Mouse (Mus musculus): ENCODE data around the gene Tnni1. TPM values are rescaled to one million over a fixed set of nuclear protein-coding genes. Genes with fewer than 3 reads are reported as not detected.

Gene Tnni1
- polyA plus RNA-seq, 1 experiment from 2014 or later, result 297 TPM

DNA sequence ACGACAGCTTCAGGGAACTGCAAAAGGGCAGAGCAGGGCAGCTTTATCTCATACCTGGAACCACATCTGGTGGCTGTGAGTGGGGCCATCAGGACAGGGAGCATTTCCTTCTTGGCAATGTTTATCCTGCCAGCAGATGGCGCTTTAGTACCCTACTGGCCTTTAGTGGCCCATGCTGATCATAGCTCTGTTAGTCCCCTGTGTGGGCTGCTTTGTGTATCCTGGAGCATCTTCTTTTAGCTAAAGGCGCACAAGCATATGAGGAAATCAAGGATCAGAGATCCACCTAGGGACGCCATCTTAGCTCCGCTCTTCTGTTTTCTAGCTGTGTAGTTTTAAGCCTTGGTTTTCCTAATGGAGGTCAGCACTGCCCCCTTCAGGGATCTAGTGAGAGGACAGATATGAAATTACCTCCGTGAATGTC lies 67.9 kb downstream of the Tnni1 start:
- no peaks in the 10 kb centered on the region for H3K36me3 ChIP-seq
- H3K4me2 ChIP-seq (replicated peaks), result no peak overlapping the region
- H3K4me1 ChIP-seq, result 0 out of 2 replicates have a peak, but pooled peaks cover 4% of the 10 kb centered on the region
- H3K27me3 ChIP-seq, result no peaks in the 10 kb centered on the region
- no peaks in the 10 kb centered on the region for H3K9me3 ChIP-seq (replicated peaks)
- ATAC-seq (ENCODE audit: insufficient number of reproducible peaks, low FRiP score, low TSS enrichment, low read depth), result no peak
- no peak overlapping the region for H3K9ac ChIP-seq
- H3K27ac ChIP-seq (replicated peaks), result no peak overlapping the region
- WGBS, result 29% methylated on average over 6 of the region's 6 CpGs
- no peak overlapping the region for H3K4me3 ChIP-seq (replicated peaks)

DNA sequence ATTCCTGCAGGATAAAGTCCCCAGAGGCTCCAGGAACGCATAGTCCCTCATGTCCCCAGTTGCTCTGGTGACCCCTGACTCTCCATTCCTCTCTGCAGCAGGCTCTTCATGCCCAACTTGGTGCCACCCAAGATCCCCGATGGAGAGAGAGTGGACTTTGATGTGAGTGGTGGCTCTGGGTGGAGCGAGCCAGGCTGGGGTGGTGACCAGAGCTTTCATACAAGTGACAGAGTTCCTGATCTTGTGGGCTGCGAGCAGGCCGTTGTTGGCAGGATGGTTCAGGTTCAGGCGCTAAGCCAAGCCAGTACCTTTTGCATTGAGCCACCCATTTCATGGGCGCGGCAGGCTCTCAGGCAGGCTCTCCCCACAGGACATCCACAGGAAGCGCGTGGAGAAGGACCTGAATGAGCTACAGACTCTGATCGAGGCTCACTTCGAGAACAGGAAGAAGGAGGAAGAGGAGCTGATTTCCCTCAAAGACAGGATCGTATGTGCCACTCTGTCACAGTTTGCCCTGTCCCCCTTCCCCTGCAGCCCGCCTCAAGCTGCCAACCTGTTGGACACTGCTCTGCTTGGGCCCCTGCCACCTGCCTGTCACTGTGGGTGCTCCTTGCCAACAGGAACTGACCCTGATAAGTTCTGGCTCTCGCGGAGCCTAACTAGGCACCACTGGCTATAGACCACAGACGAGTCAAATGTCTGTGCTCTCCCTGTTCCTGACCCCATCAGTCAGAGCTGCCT lies 68.5 kb downstream of the Tnni1 start:
- no peak for ATAC-seq (ENCODE audit: insufficient number of reproducible peaks, low FRiP score, low TSS enrichment, low read depth)
- WGBS, result 81% methylated on average over 17 of the region's 17 CpGs
- 0 out of 2 replicates have a peak, but pooled peaks cover 4% of the 10 kb centered on the region for H3K4me1 ChIP-seq
- no peak overlapping the region for H3K27ac ChIP-seq (replicated peaks)
- H3K4me2 ChIP-seq (replicated peaks), result no peak overlapping the region
- no peak overlapping the region for H3K4me3 ChIP-seq (replicated peaks)
- H3K9ac ChIP-seq, result no peak overlapping the region
- H3K9me3 ChIP-seq (replicated peaks), result no peaks in the 10 kb centered on the region
- H3K27me3 ChIP-seq, result no peaks in the 10 kb centered on the region
- no peaks in the 10 kb centered on the region for H3K36me3 ChIP-seq

- no peaks in the 10 kb centered on the region for H3K9me3 ChIP-seq (replicated peaks)
- no peak overlapping the region for H3K4me2 ChIP-seq (replicated peaks)
- no peaks in the 10 kb centered on the region for H3K4me1 ChIP-seq
- H3K27ac ChIP-seq (replicated peaks), result no peak overlapping the region
- no peaks in the 10 kb centered on the region for H3K27me3 ChIP-seq
- no peak for ATAC-seq (ENCODE audit: insufficient number of reproducible peaks, low FRiP score, low TSS enrichment, low read depth)
- H3K4me3 ChIP-seq (replicated peaks), result no peak overlapping the region
- WGBS, result 71% methylated on average over 12 of the region's 12 CpGs
- H3K9ac ChIP-seq, result no peak overlapping the region
- H3K36me3 ChIP-seq, result no peaks in the 10 kb centered on the region
Observed at GRCm38 (mm10) chr1:135850722-135851512, 71.7 kb downstream of the Tnni1 start.

DNA sequence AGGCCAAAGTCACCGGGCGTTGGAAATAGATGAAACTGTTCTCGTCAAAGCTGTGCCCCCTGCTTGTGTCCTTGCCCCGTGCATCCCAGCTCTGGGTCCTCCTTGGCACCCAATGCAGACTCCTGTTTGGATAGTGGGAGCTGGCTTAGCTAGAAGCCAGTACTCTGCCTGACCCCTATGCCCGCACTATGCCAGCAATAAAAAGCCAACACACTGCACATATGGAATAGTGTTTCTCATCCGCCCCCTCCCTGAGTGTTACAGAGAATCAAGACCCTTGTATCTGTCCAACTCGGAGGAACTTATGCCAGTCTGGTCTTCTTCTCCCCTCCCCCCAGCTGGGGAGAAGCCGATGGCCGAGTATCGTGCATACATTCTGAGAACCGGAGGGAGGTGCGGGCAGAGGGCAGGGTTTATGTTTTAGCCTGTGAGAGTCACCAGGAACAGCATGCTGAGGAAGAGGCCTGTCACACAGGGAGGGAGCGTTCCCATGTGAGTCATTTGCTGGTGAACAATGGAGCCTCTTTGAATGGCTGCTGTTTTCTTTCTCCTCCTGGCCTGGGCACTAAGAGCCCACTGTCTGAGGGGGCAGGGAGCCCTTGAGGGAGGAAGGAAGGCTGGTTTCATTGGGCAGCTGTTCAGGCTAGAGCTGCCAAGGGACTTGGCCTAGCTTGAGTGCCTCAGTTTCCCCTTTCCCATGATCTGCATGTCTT lies 73.0 kb downstream of the Tnni1 start:
- no peak overlapping the region for H3K4me2 ChIP-seq (replicated peaks)
- H3K9me3 ChIP-seq (replicated peaks), result no peaks in the 10 kb centered on the region
- WGBS, result 49% methylated on average over 13 of the region's 13 CpGs
- no peak overlapping the region for H3K27ac ChIP-seq (replicated peaks)
- no peak overlapping the region for H3K9ac ChIP-seq
- no peaks in the 10 kb centered on the region for H3K4me1 ChIP-seq
- no peaks in the 10 kb centered on the region for H3K36me3 ChIP-seq
- ATAC-seq (ENCODE audit: insufficient number of reproducible peaks, low FRiP score, low TSS enrichment, low read depth), result no peak
- no peak overlapping the region for H3K4me3 ChIP-seq (replicated peaks)
- H3K27me3 ChIP-seq, result no peaks in the 10 kb centered on the region

- no peaks in the 10 kb centered on the region for H3K27me3 ChIP-seq
- H3K9ac ChIP-seq, result no peak overlapping the region
- no peaks in the 10 kb centered on the region for H3K4me1 ChIP-seq
- H3K4me2 ChIP-seq (replicated peaks), result no peak overlapping the region
- 83% methylated on average over 4 of the region's 4 CpGs for WGBS
- H3K27ac ChIP-seq (replicated peaks), result no peak overlapping the region
- no peaks in the 10 kb centered on the region for H3K36me3 ChIP-seq
- ATAC-seq (ENCODE audit: insufficient number of reproducible peaks, low FRiP score, low TSS enrichment, low read depth), result no peak
- H3K9me3 ChIP-seq (replicated peaks), result no peaks in the 10 kb centered on the region
- no peak overlapping the region for H3K4me3 ChIP-seq (replicated peaks)
Observed at GRCm38 (mm10) chr1:135853200-135853599, 74.0 kb downstream of the Tnni1 start.

DNA sequence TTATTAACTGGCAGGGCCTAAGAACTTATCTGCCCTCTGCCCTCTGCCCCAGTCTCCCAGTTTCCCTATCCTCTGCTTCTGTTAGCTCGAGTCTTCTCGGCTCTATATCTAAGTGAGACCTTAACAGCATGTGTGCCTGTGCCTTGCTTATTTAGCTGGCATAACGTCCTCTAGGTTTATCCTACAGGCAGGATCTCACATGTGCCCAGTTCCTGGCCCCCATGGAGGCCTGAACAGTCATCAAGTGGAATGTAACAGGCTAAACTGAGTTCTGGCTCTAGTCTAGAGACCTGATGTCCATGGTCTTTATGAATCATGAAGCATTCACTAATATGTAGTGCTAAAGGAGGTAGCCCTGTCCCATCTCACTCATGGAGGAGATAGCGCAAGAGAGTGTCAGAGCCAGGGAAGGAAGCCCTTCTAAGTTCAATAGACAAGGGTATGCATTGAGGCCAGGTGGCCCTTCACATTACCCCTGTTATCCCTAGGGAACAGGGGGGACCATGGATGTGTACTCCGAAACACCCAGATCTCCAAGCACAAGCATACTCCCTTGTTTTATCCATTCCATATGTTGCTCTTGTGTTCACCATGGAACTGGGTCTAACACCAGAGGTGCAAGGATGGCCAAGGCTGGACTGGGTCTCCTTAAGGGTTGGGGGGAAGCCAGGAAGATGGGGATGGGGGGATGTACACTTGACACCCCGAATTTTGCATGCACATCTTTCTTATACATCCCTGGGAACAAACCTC lies 75.5 kb downstream of the Tnni1 start:
- Histone ChIP-seq H3K4me3 (replicated peaks) (no peak overlapping the region), H3K4me2 (replicated peaks) (no peak overlapping the region), H3K4me1 (no peaks in the 10 kb centered on the region), H3K9ac (no peak overlapping the region), H3K27me3 (no peaks in the 10 kb centered on the region), H3K9me3 (replicated peaks) (no peaks in the 10 kb centered on the region), H3K36me3 (no peaks in the 10 kb centered on the region), H3K27ac (replicated peaks) (no peak overlapping the region)
- whole genome bisulfite sequencing, result 81% methylated on average over 6 of the region's 6 CpGs
- no peak for ATAC-seq (ENCODE audit: insufficient number of reproducible peaks, low FRiP score, low TSS enrichment, low read depth)

GRCm38 (mm10) chr1:135855344-135855687 lies 76.1 kb downstream of the Tnni1 start:
- Histone ChIP-seq H3K9me3 (replicated peaks) (no peaks in the 10 kb centered on the region), H3K4me1 (no peaks in the 10 kb centered on the region), H3K4me3 (replicated peaks) (no peak overlapping the region), H3K4me2 (replicated peaks) (no peak overlapping the region), H3K27ac (replicated peaks) (no peak overlapping the region), H3K27me3 (no peaks in the 10 kb centered on the region), H3K9ac (no peak overlapping the region), H3K36me3 (no peaks in the 10 kb centered on the region)
- ATAC-seq (ENCODE audit: insufficient number of reproducible peaks, low FRiP score, low TSS enrichment, low read depth), result no peak
- 90% methylated on average over 1 of the region's 1 CpGs for WGBS

- Histone ChIP-seq H3K4me3 (replicated peaks) (no peak overlapping the region), H3K27me3 (no peaks in the 10 kb centered on the region), H3K4me2 (replicated peaks) (no peak overlapping the region), H3K27ac (replicated peaks) (no peak overlapping the region), H3K4me1 (no peaks in the 10 kb centered on the region), H3K9me3 (replicated peaks) (no peaks in the 10 kb centered on the region), H3K9ac (no peak overlapping the region), H3K36me3 (no peaks in the 10 kb centered on the region)
- 54% methylated on average over 4 of the region's 4 CpGs for WGBS
- no peak for ATAC-seq (ENCODE audit: insufficient number of reproducible peaks, low FRiP score, low TSS enrichment, low read depth)
Observed at GRCm38 (mm10) chr1:135856070-135856469, 76.8 kb downstream of the Tnni1 start.

GRCm38 (mm10) chr1:135857137-135857775 lies 78.0 kb downstream of the Tnni1 start:
- no peaks in the 10 kb centered on the region for H3K4me1 ChIP-seq
- peak; percentile 36; the same call in 1 of the 2 replicates for ATAC-seq (ENCODE audit: insufficient number of reproducible peaks, low FRiP score, low TSS enrichment, low read depth)
- H3K4me3 ChIP-seq (replicated peaks), result no peak overlapping the region
- H3K27ac ChIP-seq (replicated peaks), result no peak overlapping the region
- H3K27me3 ChIP-seq, result no peaks in the 10 kb centered on the region
- 50% methylated on average over 11 of the region's 11 CpGs for WGBS
- no peak overlapping the region for H3K9ac ChIP-seq
- no peaks in the 10 kb centered on the region for H3K36me3 ChIP-seq
- H3K4me2 ChIP-seq (replicated peaks), result no peak overlapping the region
- no peaks in the 10 kb centered on the region for H3K9me3 ChIP-seq (replicated peaks)

DNA sequence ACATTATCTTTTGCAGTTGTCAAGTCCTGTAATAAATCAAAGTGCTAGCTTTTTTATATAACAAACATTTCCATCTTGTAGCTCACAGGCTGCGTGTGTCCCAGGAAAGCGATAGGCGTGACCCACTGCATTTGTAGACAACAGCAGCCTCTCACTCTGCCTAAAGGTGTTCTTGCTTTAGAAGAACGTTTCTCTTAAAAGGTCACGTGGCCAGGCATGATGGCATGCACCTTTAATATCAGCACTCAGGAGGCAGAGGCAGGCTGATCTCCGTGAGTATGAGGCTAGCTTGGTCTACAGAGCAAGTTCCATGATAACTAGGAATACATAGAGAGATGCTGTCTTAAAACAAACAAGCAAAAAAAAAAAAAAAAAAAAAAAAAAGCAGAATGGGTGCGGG lies 79.3 kb downstream of the Tnni1 start:
- no peak overlapping the region for H3K4me3 ChIP-seq (replicated peaks)
- H3K27me3 ChIP-seq, result no peaks in the 10 kb centered on the region
- H3K9ac ChIP-seq, result no peak overlapping the region
- no peaks in the 10 kb centered on the region for H3K36me3 ChIP-seq
- H3K4me2 ChIP-seq (replicated peaks), result no peak overlapping the region
- no peaks in the 10 kb centered on the region for H3K9me3 ChIP-seq (replicated peaks)
- H3K4me1 ChIP-seq, result no peaks in the 10 kb centered on the region
- no peak overlapping the region for H3K27ac ChIP-seq (replicated peaks)
- 88% methylated on average over 7 of the region's 7 CpGs for WGBS
- no peak for ATAC-seq (ENCODE audit: insufficient number of reproducible peaks, low FRiP score, low TSS enrichment, low read depth)

Measured in embryonic facial prominence, embryonic 15.5 days (tissue).